Mouse (Mus musculus): ENCODE results near the gene S100a16.

Gene S100a16

GRCm38 (mm10) chr3:90586906-90587305, 49.9 kb downstream of the S100a16 start:
- DNase-seq, result no peak

- no peak for DNase-seq
These were observed 50.5 kb downstream of the S100a16 start for GRCm38 (mm10) chr3:90587361-90588101.

- DNase-seq, result no peak
These were observed 52.3 kb downstream of the S100a16 start for GRCm38 (mm10) chr3:90589390-90589789.

- DNase-seq, result no peak
These were observed 52.9 kb downstream of the S100a16 start, which contains the start of gene S100a2 for GRCm38 (mm10) chr3:90589947-90590346. Gene S100a2, plus strand, starts transcription at chr3:90590247.

Data from right cerebral cortex, postnatal 4 days (tissue).